Mouse (Mus musculus): ENCODE measurements around the gene Naip2. TPM values are rescaled to one million over a fixed set of nuclear protein-coding genes. Genes with fewer than 3 reads are reported as not detected.

The Naip2 gene
- 1 to 10 TPM; 4.0 to 8.2 TPM for polyA plus RNA-seq (2017; shearing (Covaris generic))

GRCm38 (mm10) chr13:100201659-100202333 is at the start of gene Naip2:
Gene Naip2 (minus strand): TSS chr13:100202092.

GRCm38 (mm10) chr13:100246223-100246622 is 44.3 kb upstream of the Naip2 start, which contains the start of gene Naip5:
Gene Naip5 (minus strand): TSS chr13:100246323.

GRCm38 (mm10) chr13:100124423-100125257 is 77.3 kb downstream of the Naip2 start, which contains the start of gene Smn1:
Gene Smn1 (plus strand): TSS chr13:100124852.

GRCm38 (mm10) chr13:100107652-100108472 is 94.0 kb downstream of the Naip2 start, which contains the start of gene Serf1:
Gene Serf1 (plus strand): TSS chr13:100108012.

GRCm38 (mm10) chr13:100103748-100104254 is 98.1 kb downstream of the Naip2 start, which contains the start of gene Bdp1:
Gene Bdp1 (minus strand): TSS chr13:100104070.

Other genes with a start within 250 kb of the Naip2 start
- gene Mccc2, start 186.5 kb downstream of the Naip2 start, polyA plus RNA-seq (2017; shearing (Covaris generic)) = 1 to 10 TPM; 6.5 to 8.8 TPM
- gene Bdp1, start 98.0 kb downstream of the Naip2 start, polyA plus RNA-seq (2017; shearing (Covaris generic)) = 10 to 100 TPM; 53.4 to 57.6 TPM
- 10 to 100 TPM in 1 of 2 experiments, 1 to 10 TPM in 1; 5.2 to 14.7 TPM for gene Serf1, start 94.1 kb downstream of the Naip2 start, polyA plus RNA-seq (2017; shearing (Covaris generic))
- 10 to 100 TPM; 38.5 to 51.9 TPM for gene Smn1, start 77.2 kb downstream of the Naip2 start, polyA plus RNA-seq (2017; shearing (Covaris generic))
- 1 to 10 TPM; 3.1 to 3.7 TPM for gene Naip5, start 44.2 kb upstream of the Naip2 start, polyA plus RNA-seq (2017; shearing (Covaris generic))
- gene Naip6, start 115.6 kb upstream of the Naip2 start, polyA plus RNA-seq (2017; shearing (Covaris generic)) = 1 to 10 TPM in 1 of 2 experiments, under 1 TPM in 1; 0.93 to 1.6 TPM

Measured in activated CD4-positive, CD25-positive, alpha-beta regulatory T cell (primary cell).